Mouse (Mus musculus) liver, embryonic 14.5 days (tissue): Measurements from ENCODE around the gene Agbl4. TPM values are rescaled to one million over a fixed set of nuclear protein-coding genes. Genes with fewer than 3 reads are reported as not detected.

Experiments
- ATAC-seq: fragments of 200-750 bp; cut with Nextera tagmentation; 2 replicates; pipeline ENCODE4 v1.8.0; 2017; ENCODE audit warnings: moderate number of reproducible peaks, mild to moderate bottlenecking, moderate library complexity; ENCODE audit not compliant: insufficient read depth
- DNase-seq, 3 experiments: peaks; one replicate each; pipeline ENCODE4 v3.0.0-alpha.2; 2012 to 2013; ENCODE audit warnings: low read depth in 3 of 3, low spot score in 3 of 3
- H3K27ac ChIP-seq: fragments of 300-500 bp; sonication (generic); 2 replicates; pipeline ENCODE4 v1.5.1; 2014; ENCODE audit warnings: moderate library complexity, mild to moderate bottlenecking, control low read depth, inconsistent platforms
- H3K27me3 ChIP-seq: fragments of 300-500 bp; sonication (generic); 2 replicates; pipeline ENCODE4 v1.6.1; 2014; ENCODE audit warnings: mild to moderate bottlenecking, low read length, moderate library complexity; ENCODE audit not compliant: control insufficient read depth, insufficient read depth
- H3K36me3 ChIP-seq: fragments of 300-500 bp; sonication (generic); replicated peaks from 2 replicates; pipeline ENCODE4 v1.6.1; 2014; ENCODE audit warnings: low read depth; ENCODE audit not compliant: control insufficient read depth, insufficient read depth
- H3K4me1 ChIP-seq, 2 experiments: fragments of 200-500 bp in 1 of 2; fragments of 300-500 bp in 1 of 2; sonication (generic) in 1 of 2; replicated peaks; 2 replicates each; pipeline ENCODE4 v1.6.1; 2012 to 2014; ENCODE audit warnings: antibody characterized with exemption in 1 of 2, inconsistent platforms in 1 of 2, low read length in 1 of 2; ENCODE audit not compliant: control insufficient read depth in 2 of 2, insufficient read depth in 2 of 2
- H3K4me2 ChIP-seq: fragments of 300-500 bp; sonication (generic); 2 replicates; pipeline ENCODE4 v1.6.1; 2014; ENCODE audit warnings: low read depth, mild to moderate bottlenecking, control low read depth, moderate library complexity
- H3K4me3 ChIP-seq, 2 experiments: fragments of 200-500 bp in 1 of 2; fragments of 300-500 bp in 1 of 2; sonication (generic) in 1 of 2; 2 replicates each; pipeline ENCODE4 v1.5.1; 2012 to 2014; ENCODE audit warnings: low read depth in 2 of 2, low read length in 2 of 2, mild to moderate bottlenecking in 2 of 2, control low read depth in 1 of 2, inconsistent platforms in 1 of 2, moderate library complexity in 1 of 2; ENCODE audit not compliant: insufficient read depth in 1 of 2
- H3K9ac ChIP-seq: fragments of 300-500 bp; sonication (generic); replicated peaks from 2 replicates; pipeline ENCODE4 v1.6.1; 2014; ENCODE audit warnings: mild to moderate bottlenecking, control low read depth, moderate library complexity
- H3K9me3 ChIP-seq: fragments of 300-500 bp; sonication (generic); 2 replicates; pipeline ENCODE4 v1.6.1; 2016; ENCODE audit warnings: low read length, mixed read lengths; ENCODE audit not compliant: control insufficient read depth
- CTCF ChIP-seq: IDR thresholded peaks from 2 replicates; pipeline ENCODE4 v1.5.1; 2016; ENCODE audit warnings: antibody characterized with exemption, low read depth, control low read depth
- EP300 ChIP-seq: IDR thresholded peaks from 2 replicates; pipeline ENCODE4 v1.6.1; 2016; ENCODE audit warnings: antibody characterized with exemption, low read depth
- WGBS: fragments of 180-500 bp; shearing (Covaris S2); extraction: QIAGEN DNeasy Blood & Tissue Kit; methylation state at CpG from one replicate; pipeline ENCODE4 v1.1.7; 2014; ENCODE audit not compliant: insufficient replicate concordance; 5-methylcytosine and 5-hydroxymethylcytosine counted together
- polyA plus RNA-seq, 2 experiments: library from polyadenylated mRNA; depleted of rRNA in 1 of 2; stranded (reverse) in 1 of 2; unstranded in 1 of 2; fragments of >200 nt; fragmentation: Nextera tagmentation in 1 of 2; extraction: Ambion mirVana in 1 of 2; gene quantifications; 2 replicates each; pipeline versions ENCODE4 v1.2.1 to v1.2.3; 2012 to 2014

The Agbl4 gene
- polyA plus RNA-seq, 2 experiments = not detected

DNA sequence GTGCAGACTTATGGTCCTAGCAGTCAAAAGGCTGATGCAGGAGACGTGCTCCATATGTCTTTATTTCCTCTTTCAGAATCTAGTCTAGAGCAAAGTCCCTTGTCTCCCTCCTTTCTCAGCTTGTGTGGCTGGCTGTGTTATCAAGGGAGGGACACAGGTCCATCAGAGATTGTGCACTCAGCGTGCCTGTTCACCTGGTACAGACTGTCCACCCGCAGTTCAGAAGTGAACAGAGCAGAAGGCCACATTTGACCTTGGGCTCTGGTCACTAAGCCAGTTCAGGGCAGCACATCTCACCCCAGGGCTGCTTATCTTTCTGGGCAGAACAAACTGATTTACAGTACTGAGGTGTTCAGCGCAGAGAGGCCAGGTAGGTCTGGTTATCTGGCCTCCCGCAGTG, 1054.7 kb downstream of the Agbl4 start:
- WGBS = 56% methylated on average over 5 of the region's 5 CpGs
- no peak for ATAC-seq
- no peak for DNase-seq
- Histone ChIP-seq H3K4me2 (no peak overlapping the region), H3K36me3 (no peaks in the 10 kb centered on the region), H3K4me3 (no peak overlapping the region), H3K9ac (no peak overlapping the region), H3K4me1 (no peaks in the 10 kb centered on the region), H3K9me3 (no peaks in the 10 kb centered on the region), H3K27me3 (no peaks in the 10 kb centered on the region), H3K27ac (no peak overlapping the region)
- TF ChIP-seq CTCF = no peak
- no peak for TF ChIP-seq EP300

GRCm38 (mm10) chr4:111453275-111453674, 1055.8 kb downstream of the Agbl4 start:
- Histone ChIP-seq H3K27me3 (no peaks in the 10 kb centered on the region), H3K4me3 (no peak overlapping the region), H3K9me3 (no peaks in the 10 kb centered on the region), H3K27ac (no peak overlapping the region), H3K9ac (no peak overlapping the region), H3K4me1 (no peaks in the 10 kb centered on the region), H3K4me2 (no peak overlapping the region), H3K36me3 (no peaks in the 10 kb centered on the region)
- WGBS = 47% methylated on average over 3 of the region's 3 CpGs
- DNase-seq = no peak
- no peak for ATAC-seq
- no peak for TF ChIP-seq EP300
- no peak for TF ChIP-seq CTCF

DNA sequence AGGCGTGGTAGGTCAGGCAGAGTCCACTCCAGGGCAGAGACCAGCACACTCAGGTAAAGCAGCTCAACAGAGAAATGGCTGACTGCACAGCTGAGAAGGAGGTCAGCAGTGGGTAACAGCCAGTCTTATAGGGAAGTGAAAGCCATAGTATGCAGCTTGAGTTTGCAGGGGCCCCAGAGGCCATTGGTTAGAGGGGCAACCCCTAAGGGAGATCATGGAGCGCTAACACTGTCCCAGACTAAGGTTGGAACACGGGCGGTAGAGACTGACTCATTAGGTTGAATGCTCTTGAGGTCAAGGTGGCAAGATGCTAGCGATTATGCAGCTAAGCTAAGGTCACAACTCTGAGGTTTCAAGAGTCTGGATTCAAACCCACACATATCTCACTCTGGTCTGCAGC, 1058.2 kb downstream of the Agbl4 start:
- no peaks in the 10 kb centered on the region for H3K36me3 ChIP-seq
- whole genome bisulfite sequencing = 66% methylated on average over 5 of the region's 5 CpGs
- no peak overlapping the region for H3K4me2 ChIP-seq
- H3K27me3 ChIP-seq = no peaks in the 10 kb centered on the region
- no peak overlapping the region for H3K4me3 ChIP-seq
- DNase-seq = no peak
- ATAC-seq = no peak
- H3K27ac ChIP-seq = no peak overlapping the region
- no peak for TF ChIP-seq EP300
- no peak for TF ChIP-seq CTCF
- no peaks in the 10 kb centered on the region for H3K4me1 ChIP-seq
- no peaks in the 10 kb centered on the region for H3K9me3 ChIP-seq
- H3K9ac ChIP-seq = no peak overlapping the region

- ATAC-seq = no peak
- WGBS = 60% methylated on average over 5 of the region's 5 CpGs
- Histone ChIP-seq H3K4me1 (no peaks in the 10 kb centered on the region), H3K27ac (no peak overlapping the region), H3K4me2 (no peak overlapping the region), H3K4me3 (no peak overlapping the region), H3K27me3 (no peaks in the 10 kb centered on the region), H3K9ac (no peak overlapping the region), H3K36me3 (no peaks in the 10 kb centered on the region), H3K9me3 (no peaks in the 10 kb centered on the region)
- no peak for DNase-seq
- TF ChIP-seq EP300 (no peak), CTCF (no peak)
Observed at GRCm38 (mm10) chr4:111457568-111457967, 1060.1 kb downstream of the Agbl4 start.

DNA sequence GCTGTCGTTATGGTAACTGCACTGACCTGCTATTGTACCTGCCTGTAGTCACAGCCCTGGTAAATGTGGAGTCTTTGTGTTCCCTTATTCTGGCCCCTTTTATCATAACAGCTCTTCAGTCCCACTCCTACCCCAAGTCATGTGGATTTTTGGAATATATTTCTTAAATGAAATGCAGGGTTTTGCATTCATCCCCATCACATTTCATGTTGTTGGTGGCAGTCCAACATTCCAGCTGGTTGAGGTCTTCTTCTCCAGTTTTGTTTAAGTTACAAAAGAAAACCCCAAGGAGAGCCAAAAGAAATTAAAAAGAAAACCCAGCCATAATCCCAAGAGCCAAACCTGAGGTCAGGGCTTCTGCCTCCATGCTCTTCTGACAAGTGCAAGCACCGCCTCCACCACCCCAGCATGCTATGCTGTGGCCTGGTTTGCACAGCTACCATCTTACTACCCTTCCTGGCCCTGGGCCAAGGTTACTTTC, 1069.9 kb downstream of the Agbl4 start:
- H3K27ac ChIP-seq = no peak overlapping the region
- no peak overlapping the region for H3K9ac ChIP-seq
- no peaks in the 10 kb centered on the region for H3K27me3 ChIP-seq
- H3K4me2 ChIP-seq = no peak overlapping the region
- DNase-seq = no peak
- ATAC-seq = no peak
- TF ChIP-seq EP300 = no peak
- TF ChIP-seq CTCF = no peak
- no peaks in the 10 kb centered on the region for H3K36me3 ChIP-seq
- WGBS = 68% methylated on average over 2 of the region's 2 CpGs
- H3K4me1 ChIP-seq = no peaks in the 10 kb centered on the region
- H3K9me3 ChIP-seq = no peaks in the 10 kb centered on the region
- H3K4me3 ChIP-seq = no peak overlapping the region

GRCm38 (mm10) chr4:111467796-111468195, 1070.3 kb downstream of the Agbl4 start:
- H3K27me3 ChIP-seq = no peaks in the 10 kb centered on the region
- no peaks in the 10 kb centered on the region for H3K36me3 ChIP-seq
- H3K4me1 ChIP-seq = no peaks in the 10 kb centered on the region
- no peak for DNase-seq
- no peak overlapping the region for H3K27ac ChIP-seq
- H3K9me3 ChIP-seq = no peaks in the 10 kb centered on the region
- ATAC-seq = no peak
- WGBS = 59% methylated on average over 4 of the region's 4 CpGs
- H3K9ac ChIP-seq = no peak overlapping the region
- H3K4me3 ChIP-seq = no peak overlapping the region
- TF ChIP-seq EP300 (no peak), CTCF (no peak)
- no peak overlapping the region for H3K4me2 ChIP-seq
